Mouse (Mus musculus) midbrain, embryonic 10.5 days (tissue): ENCODE results near the gene Cds1. TPM values are rescaled to one million over a fixed set of nuclear protein-coding genes. Genes with fewer than 3 reads are reported as not detected.

ENCODE experiments used
- DNase-seq: peaks from one replicate; pipeline ENCODE4 v3.0.0-alpha.2; 2017; ENCODE audit warnings: low spot score
- H3K27ac ChIP-seq: fragments of 300-500 bp; sonication (generic); replicated peaks from 2 replicates; pipeline ENCODE4 v1.5.1; 2016; ENCODE audit warnings: mild to moderate bottlenecking
- H3K27me3 ChIP-seq: fragments of 300-500 bp; sonication (generic); 2 replicates; pipeline ENCODE4 v1.6.1; 2016; ENCODE audit warnings: low read depth, mild to moderate bottlenecking; ENCODE audit not compliant: poor library complexity, severe bottlenecking
- H3K36me3 ChIP-seq: fragments of 300-500 bp; sonication (generic); 2 replicates; pipeline ENCODE4 v1.6.1; 2016; ENCODE audit warnings: mild to moderate bottlenecking, moderate library complexity
- H3K4me1 ChIP-seq: fragments of 300-500 bp; sonication (generic); 2 replicates; pipeline ENCODE4 v1.6.1; 2016
- H3K4me3 ChIP-seq: fragments of 300-500 bp; sonication (generic); 2 replicates; pipeline ENCODE4 v1.5.1; 2016; ENCODE audit warnings: mild to moderate bottlenecking, moderate library complexity
- H3K9me3 ChIP-seq: fragments of 300-500 bp; sonication (generic); replicated peaks from 2 replicates; pipeline ENCODE4 v1.6.1; 2016; ENCODE audit warnings: mild to moderate bottlenecking
- WGBS: fragments of 180-500 bp; shearing (Covaris S2); methylation state at CpG from one replicate; pipeline ENCODE4 v1.1.7; 2016; 5-methylcytosine and 5-hydroxymethylcytosine counted together
- polyA plus RNA-seq: library from polyadenylated mRNA; unstranded; fragments of >200 nt; fragmentation: Nextera tagmentation; extraction: Ambion mirVana; gene quantifications from 2 replicates; pipeline ENCODE4 v1.2.1, GENCODE M21; 2016

Cds1 gene
- 0.76 and 0.80 TPM in 2 replicates for polyA plus RNA-seq

DNA sequence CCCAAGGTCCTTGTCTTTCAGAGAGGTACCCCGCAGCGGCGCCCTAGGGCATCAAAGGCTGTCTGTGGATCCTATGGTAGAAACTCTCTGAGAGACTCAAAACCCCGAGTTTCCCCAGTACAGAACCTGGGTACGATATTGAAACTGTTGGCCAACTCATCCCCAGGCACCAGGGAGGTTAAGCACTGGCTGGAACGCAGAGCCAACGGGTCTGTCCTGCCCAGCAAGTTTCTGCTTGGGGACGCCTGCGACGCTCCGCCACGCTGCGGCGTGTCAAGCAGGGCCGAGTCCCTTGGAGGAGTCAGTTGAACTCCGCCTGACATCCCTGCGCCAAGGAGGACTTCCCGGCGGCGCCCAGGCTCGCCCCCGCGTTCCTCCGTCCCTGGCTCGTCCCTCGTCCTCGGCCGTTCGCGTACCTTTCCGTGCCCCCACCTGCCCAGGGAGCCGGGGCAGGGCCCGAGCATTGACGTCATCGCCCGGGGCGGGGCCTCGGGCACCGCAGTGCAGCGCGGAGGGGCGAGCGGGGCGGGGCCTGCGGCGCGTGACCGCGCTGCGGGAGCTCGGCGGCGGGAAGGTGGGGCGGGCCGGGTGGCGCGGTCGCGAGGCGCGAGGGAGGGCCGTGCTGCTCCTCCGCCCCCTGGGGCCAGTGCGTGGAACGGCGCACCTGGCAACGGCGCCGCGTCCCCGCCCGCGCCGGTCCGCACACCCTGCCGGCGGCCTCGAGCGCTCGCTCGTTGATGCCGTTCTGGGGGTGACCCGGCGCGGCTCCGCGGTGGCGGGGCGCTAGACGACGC is at the start of gene Cds1:
Gene Cds1 (plus strand): TSS at position 577 of the 794 bp plus-strand sequence.
- Histone ChIP-seq H3K27me3 (peaks cover 91% of the 10 kb centered on the region), H3K4me1 (peaks cover 16% of the 10 kb centered on the region), H3K36me3 (no peaks in the 10 kb centered on the region), H3K27ac (peak within 1 kb of the TSS; percentile 76), H3K9me3 (no peaks in the 10 kb centered on the region), H3K4me3 (peak within 1 kb of the TSS; percentile 83)
- peak; percentile 65 for DNase-seq
- under 1% methylated on average over 91 of the region's 91 CpGs for WGBS

DNA sequence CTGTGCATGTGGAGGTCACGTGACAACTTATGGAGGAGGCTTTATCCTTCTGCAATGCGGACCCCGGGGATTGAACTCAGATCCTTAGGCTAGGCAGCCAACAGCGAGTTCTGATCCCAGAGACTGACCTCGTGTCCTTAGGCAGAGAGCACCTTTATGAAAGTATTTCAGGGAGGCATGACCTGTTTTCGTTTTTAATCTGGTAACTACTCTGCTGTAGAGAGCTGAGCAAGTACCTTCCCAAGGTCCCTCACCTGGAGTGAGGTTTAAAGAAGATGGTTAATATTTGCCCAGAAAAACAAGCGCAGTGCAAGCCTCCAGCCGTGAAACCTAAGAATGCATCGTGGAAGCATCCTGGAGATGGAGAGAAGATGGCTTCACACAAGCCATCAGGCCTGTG is 40.7 kb upstream of the Cds1 start:
- H3K27ac ChIP-seq, result no peak overlapping the region
- no peaks in the 10 kb centered on the region for H3K36me3 ChIP-seq
- H3K9me3 ChIP-seq, result no peaks in the 10 kb centered on the region
- peaks cover 7% of the 10 kb centered on the region for H3K4me1 ChIP-seq
- no peaks in the 10 kb centered on the region for H3K27me3 ChIP-seq
- 88% methylated on average over 9 of the region's 9 CpGs for WGBS
- H3K4me3 ChIP-seq, result no peak overlapping the region
- no peak for DNase-seq

DNA sequence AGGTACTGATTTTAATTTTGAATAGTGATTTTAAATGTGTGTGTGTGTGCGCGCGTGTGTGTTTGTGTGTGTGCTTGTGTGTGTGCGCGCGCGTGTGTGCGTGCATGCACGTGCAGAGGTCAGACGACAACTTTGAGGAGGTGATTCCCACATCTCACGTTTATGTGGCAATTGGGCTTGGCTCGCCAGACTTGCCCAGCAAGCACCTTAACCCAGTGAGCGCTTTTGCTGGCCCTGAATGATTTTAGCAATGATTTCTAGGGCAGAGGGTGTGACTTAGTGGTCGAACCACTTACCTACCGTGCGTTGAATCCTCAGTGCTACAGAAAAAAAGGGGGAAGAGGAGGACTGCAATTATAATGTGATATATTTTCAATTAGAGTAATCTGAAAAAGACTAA is 40.2 kb upstream of the Cds1 start:
- no peak for DNase-seq
- H3K36me3 ChIP-seq, result no peaks in the 10 kb centered on the region
- no peak overlapping the region for H3K4me3 ChIP-seq
- H3K27me3 ChIP-seq, result no peaks in the 10 kb centered on the region
- no peak overlapping the region for H3K27ac ChIP-seq
- peaks cover 7% of the 10 kb centered on the region for H3K4me1 ChIP-seq
- WGBS, result 95% methylated on average over 16 of the region's 16 CpGs
- H3K9me3 ChIP-seq, result no peaks in the 10 kb centered on the region

DNA sequence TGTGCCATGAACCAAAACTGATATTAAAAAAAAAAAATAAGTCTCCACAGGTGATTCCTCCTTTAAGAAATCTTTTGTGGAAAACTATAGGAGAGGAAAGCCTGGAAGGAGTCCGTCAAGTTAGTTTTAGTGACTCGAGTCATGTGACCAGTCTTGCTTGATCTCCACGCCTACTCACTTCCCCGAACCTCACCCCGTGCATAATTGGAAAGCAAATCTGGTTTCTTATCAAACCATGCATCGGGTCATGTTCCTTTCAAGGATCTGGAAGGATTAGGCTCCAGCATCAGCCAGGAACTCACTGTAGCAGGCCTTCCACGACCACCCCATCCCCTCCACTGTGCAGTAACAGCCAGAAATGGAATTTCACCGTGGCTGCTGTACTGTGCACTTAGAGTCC is 39.2 kb upstream of the Cds1 start:
- Histone ChIP-seq H3K4me3 (no peak overlapping the region), H3K36me3 (no peaks in the 10 kb centered on the region), H3K27me3 (no peaks in the 10 kb centered on the region), H3K4me1 (peaks cover 4% of the 10 kb centered on the region), H3K9me3 (no peaks in the 10 kb centered on the region), H3K27ac (no peak overlapping the region)
- 81% methylated on average over 8 of the region's 8 CpGs for WGBS
- DNase-seq, result no peak

DNA sequence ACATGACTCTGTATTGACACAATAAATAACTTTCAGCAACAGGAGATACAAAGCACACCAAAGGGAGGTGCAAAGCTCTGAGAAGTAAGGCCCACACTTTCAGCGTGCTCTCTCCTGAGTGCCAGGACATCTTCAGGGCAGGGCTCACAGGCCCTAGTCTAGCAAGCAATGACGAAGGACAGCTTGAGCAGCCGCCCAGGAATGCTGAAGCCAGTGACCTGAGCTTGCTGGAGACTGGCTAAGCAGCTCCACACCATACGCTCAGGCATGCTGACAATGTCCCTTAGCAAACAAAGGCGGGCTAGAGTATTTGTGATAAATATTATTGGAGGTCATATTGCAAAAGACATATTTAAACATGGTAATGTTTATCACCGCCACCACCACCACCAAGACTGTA is 38.6 kb upstream of the Cds1 start:
- WGBS, result 88% methylated on average over 6 of the region's 6 CpGs

DNA sequence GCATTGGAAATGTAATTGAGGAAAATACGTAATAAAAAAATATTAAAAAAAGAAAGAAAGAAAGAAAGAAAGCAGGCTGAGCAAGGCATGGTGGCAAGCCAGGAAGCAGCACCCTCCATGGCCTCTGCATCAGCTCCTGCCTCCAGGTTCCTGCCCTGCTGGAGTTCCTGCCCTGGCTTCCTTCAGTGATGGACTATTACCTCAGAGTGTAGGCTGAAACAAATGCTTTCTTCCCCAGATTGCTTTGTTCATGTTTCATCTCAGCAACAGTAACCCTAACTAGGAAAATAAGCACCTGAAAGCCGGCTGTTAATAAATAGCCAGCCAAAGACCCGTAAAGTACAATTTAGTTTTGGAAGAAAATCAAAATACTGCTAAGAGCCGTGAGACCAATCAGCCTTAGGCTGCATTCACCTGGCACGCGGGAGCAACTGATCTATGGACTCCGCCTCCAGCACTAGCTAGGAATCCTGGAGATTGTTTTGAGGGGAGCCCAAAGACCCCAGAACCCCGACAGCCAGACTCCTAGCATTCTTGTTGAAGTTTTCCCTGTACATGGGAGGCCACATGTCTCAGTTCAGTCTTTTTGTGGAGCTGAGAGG is 36.5 kb upstream of the Cds1 start:
- H3K4me3 ChIP-seq, result no peak overlapping the region
- H3K4me1 ChIP-seq, result no peaks in the 10 kb centered on the region
- DNase-seq, result no peak
- H3K9me3 ChIP-seq, result no peaks in the 10 kb centered on the region
- no peaks in the 10 kb centered on the region for H3K36me3 ChIP-seq
- no peaks in the 10 kb centered on the region for H3K27me3 ChIP-seq
- 84% methylated on average over 8 of the region's 8 CpGs for WGBS
- no peak overlapping the region for H3K27ac ChIP-seq

More for the DNA sequence above, 38.6 kb upstream of the Cds1 start:
- Histone ChIP-seq H3K4me1 (no peaks in the 10 kb centered on the region), H3K27me3 (no peaks in the 10 kb centered on the region), H3K4me3 (no peak overlapping the region), H3K9me3 (no peaks in the 10 kb centered on the region), H3K36me3 (no peaks in the 10 kb centered on the region), H3K27ac (no peak overlapping the region)
- no peak for DNase-seq

DNA sequence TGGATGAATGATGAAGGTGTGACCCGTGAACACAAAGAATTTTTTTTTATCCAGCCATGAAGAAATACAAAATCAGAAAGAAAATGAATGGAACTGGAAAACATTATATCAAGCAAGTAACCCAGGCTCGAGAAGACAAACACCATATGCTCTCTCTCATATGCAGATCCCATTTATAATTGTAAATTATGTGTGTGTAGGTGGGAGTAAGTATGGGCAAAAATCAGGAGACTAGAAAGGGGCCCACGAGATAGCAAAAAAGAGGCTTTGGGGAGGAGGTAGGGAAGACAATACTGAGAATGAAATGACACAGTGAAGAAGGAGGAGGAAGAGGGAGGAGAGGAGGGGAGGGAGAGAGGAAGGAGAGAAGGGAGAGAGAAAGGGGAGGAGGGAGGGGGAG is 27.6 kb upstream of the Cds1 start:
- H3K4me1 ChIP-seq, result no peaks in the 10 kb centered on the region
- 85% methylated on average over 3 of the region's 3 CpGs for WGBS
- H3K4me3 ChIP-seq, result no peak overlapping the region
- H3K36me3 ChIP-seq, result no peaks in the 10 kb centered on the region
- DNase-seq, result no peak
- no peak overlapping the region for H3K27ac ChIP-seq
- no peaks in the 10 kb centered on the region for H3K9me3 ChIP-seq
- H3K27me3 ChIP-seq, result no peaks in the 10 kb centered on the region

DNA sequence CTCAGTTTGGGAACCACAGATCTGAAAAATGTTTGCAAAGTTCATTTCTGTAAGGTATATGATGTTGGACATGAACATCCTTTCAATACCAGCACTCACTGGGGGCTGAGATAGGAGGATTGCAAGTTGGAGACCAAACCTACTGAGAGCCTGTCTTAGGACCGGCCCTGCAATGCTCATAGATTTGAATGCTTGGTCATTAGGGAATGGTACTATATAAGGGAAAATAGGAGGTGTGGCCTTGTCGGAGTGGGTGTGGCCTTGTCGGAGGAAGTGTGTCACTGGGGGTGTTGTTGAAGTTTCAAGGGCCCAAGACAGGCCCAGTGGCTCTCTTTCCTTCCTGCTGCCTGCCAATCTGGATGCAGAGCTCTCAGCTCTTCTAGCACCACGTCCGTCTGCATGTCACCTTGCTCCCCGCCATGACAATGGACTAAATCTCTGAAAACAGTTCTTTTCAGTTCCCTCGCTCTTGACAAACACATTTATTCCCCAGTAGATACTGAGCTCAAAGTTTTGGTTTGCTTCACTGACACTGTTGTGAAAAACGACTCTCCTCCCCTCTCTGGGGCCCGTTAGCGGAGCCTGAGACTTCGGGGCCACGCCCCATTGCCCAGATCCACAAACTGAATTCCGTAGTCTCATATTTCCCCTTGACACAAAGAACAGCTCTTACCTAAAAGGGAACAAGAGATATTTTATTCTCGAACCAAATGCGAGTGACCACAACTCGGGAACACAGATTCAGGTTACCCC is 24.3 kb upstream of the Cds1 start:
- no peak overlapping the region for H3K4me3 ChIP-seq
- no peaks in the 10 kb centered on the region for H3K36me3 ChIP-seq
- no peaks in the 10 kb centered on the region for H3K9me3 ChIP-seq
- no peaks in the 10 kb centered on the region for H3K4me1 ChIP-seq
- no peak for DNase-seq
- no peaks in the 10 kb centered on the region for H3K27me3 ChIP-seq
- no peak overlapping the region for H3K27ac ChIP-seq
- 88% methylated on average over 16 of the region's 16 CpGs for WGBS

DNA sequence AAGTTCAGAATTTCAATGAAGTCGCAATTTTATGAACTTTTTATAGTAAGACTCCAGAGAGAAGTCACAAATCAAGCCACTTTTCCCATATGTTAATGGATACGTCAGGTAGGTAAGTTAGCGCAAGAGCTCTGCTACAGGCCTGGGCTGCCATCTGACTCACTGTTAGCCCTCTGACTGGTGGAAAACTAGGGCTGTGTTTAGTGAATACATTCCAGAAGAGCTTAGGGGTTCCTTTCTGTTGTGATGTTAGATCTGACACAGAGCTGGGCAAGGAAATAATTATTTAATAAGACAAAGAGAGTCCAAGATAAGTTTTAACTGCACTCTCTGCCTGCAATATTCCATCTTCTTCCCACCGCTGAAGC is 23.7 kb upstream of the Cds1 start:
- H3K4me3 ChIP-seq, result no peak overlapping the region
- no peak overlapping the region for H3K27ac ChIP-seq
- H3K9me3 ChIP-seq, result no peaks in the 10 kb centered on the region
- WGBS, result 95% methylated on average over 4 of the region's 4 CpGs
- H3K4me1 ChIP-seq, result no peaks in the 10 kb centered on the region
- no peaks in the 10 kb centered on the region for H3K27me3 ChIP-seq
- H3K36me3 ChIP-seq, result no peaks in the 10 kb centered on the region
- no peak for DNase-seq

DNA sequence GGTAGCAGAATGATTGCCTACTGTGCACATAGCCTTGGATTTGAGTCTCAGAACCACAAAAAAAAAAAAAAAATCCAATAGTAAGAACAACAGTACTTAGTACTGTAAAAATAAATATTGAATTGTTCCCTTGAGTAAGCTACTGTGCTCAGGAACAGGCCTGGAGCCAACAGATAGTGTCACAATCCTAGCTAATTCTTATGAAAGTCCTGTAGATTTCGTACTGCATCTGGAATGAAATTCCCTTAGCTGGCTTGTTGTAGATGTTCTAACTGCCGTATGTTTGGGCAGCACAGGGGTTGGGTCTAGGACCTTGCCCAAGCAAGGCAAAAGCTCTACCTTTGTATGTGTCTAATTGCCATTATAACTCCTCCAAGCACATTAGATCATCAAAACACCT is 22.9 kb upstream of the Cds1 start:
- Histone ChIP-seq H3K27me3 (no peaks in the 10 kb centered on the region), H3K9me3 (no peaks in the 10 kb centered on the region), H3K4me3 (no peak overlapping the region), H3K36me3 (no peaks in the 10 kb centered on the region), H3K27ac (no peak overlapping the region), H3K4me1 (no peaks in the 10 kb centered on the region)
- no peak for DNase-seq
- 87% methylated on average over 2 of the region's 2 CpGs for WGBS

DNA sequence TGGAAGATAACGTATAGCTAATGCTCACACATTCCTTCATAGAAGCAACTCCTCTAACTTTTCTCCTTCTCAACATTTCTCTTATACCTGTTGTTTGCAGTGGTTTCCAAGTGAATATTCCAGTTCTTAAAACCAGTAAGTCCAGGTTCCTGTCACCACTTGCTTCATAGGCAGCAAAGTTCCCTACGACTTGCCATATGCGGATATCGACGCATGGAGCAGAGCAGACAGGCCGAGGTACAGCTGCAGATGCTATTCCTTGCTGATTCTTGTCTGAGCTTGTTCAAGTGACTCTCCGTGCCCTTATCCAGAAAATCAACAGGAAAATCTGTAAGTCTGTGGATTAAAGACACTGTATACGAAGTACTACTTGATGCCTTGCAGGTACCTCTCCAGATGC is 22.5 kb upstream of the Cds1 start:
- 94% methylated on average over 8 of the region's 8 CpGs for WGBS
- DNase-seq, result no peak
- Histone ChIP-seq H3K4me3 (no peak overlapping the region), H3K9me3 (no peaks in the 10 kb centered on the region), H3K36me3 (no peaks in the 10 kb centered on the region), H3K27me3 (no peaks in the 10 kb centered on the region), H3K27ac (no peak overlapping the region), H3K4me1 (no peaks in the 10 kb centered on the region)

DNA sequence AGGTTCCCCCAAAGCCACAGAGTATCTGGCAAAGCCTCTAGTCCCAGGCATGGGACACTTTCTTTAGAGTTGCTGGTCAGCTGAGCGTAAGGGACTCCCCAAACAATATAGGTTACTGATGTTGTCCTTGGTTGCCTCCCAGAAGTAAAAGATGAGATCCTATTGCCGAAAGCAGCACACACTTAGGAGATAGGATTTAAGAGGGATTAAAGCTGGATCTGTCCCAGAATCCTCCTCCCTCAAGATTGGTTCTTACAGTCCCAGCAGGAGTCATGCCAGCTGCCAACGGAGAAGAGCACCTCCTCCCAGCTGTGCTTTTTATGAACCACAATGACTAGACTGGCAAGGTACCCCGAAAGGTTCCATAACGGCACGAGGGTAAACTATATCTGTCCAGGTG is 20.0 kb upstream of the Cds1 start:
- H3K27ac ChIP-seq, result no peak overlapping the region
- 78% methylated on average over 6 of the region's 6 CpGs for WGBS

DNA sequence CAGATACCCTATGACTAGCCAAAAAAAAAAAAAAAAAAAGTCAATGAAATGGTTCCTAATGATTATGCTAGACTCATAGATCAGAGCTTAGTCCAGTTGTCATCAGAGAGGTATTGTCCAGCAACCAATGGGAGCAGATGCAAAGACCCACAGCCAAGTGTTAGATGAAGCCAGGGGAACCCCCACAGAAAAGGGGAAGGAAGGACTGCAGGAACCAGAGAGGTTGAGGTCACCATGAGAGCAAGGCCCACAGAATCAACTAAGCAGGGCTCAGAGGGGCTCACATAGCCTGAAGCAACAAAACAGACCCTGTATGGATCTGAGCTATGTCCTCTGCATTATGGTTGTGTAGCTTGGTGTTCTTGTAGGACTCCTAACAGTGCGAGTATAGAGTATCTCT is 11.2 kb upstream of the Cds1 start:
- 76% methylated on average over 1 of the region's 1 CpGs for WGBS
- Histone ChIP-seq H3K4me1 (no peaks in the 10 kb centered on the region), H3K36me3 (no peaks in the 10 kb centered on the region), H3K4me3 (no peak overlapping the region), H3K9me3 (no peaks in the 10 kb centered on the region; the same call in 1 of the 2 replicates), H3K27me3 (no peaks in the 10 kb centered on the region), H3K27ac (no peak overlapping the region)
- no peak for DNase-seq

More for the DNA sequence above, 20.0 kb upstream of the Cds1 start:
- no peak overlapping the region for H3K4me3 ChIP-seq
- no peaks in the 10 kb centered on the region for H3K9me3 ChIP-seq
- H3K27me3 ChIP-seq, result no peaks in the 10 kb centered on the region
- no peaks in the 10 kb centered on the region for H3K36me3 ChIP-seq
- no peaks in the 10 kb centered on the region for H3K4me1 ChIP-seq
- no peak for DNase-seq
